Mouse (Mus musculus) layer of hippocampus, postnatal 36 days (tissue): ENCODE data around the gene Cebpzos. TPM values are rescaled to one million over a fixed set of nuclear protein-coding genes. Genes with fewer than 3 reads are reported as not detected.

Experiments used
- DNase-seq, 2 experiments: peaks; one replicate each; pipeline ENCODE4 v3.0.0; 2022
- total RNA-seq, 2 experiments: library from RNA; stranded (reverse); gene quantifications; 2 replicates each; pipeline ENCODE4 v1.2.3; 2021

Gene Cebpzos
- total RNA-seq, 2 experiments from 2014 or later: 26.8 to 27.6 TPM

GRCm38 (mm10) chr17:78938927-78939326 lies 22.6 kb downstream of the Cebpzos start:
- DNase-seq: no peak

- no peak for DNase-seq
Measured at GRCm38 (mm10) chr17:78942579-78942978, 26.3 kb downstream of the Cebpzos start.

- no peak for DNase-seq
Measured at GRCm38 (mm10) chr17:78951225-78951624, 34.9 kb downstream of the Cebpzos start.

GRCm38 (mm10) chr17:78952070-78952469 lies 35.8 kb downstream of the Cebpzos start:
- DNase-seq: no peak

DNA sequence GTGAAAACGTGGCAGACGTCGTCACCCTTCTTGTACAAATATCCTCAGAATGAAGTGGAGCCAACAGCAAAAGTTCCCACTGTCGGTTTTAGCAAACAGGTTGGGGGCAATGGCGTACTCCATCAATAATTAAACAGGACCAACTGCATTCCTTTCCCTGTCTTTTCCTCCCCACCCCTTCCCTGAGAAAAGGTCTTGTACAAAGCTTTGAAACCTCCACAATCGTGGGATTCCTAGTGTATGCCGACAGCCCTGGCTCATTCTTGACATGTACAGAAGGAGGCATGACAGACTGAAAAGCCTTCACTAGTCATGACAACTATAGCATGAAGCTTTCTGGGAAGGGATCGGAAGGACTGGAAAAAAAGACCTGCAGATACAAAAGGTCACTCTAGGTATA lies 36.9 kb downstream of the Cebpzos start:
- no peak for DNase-seq

DNA sequence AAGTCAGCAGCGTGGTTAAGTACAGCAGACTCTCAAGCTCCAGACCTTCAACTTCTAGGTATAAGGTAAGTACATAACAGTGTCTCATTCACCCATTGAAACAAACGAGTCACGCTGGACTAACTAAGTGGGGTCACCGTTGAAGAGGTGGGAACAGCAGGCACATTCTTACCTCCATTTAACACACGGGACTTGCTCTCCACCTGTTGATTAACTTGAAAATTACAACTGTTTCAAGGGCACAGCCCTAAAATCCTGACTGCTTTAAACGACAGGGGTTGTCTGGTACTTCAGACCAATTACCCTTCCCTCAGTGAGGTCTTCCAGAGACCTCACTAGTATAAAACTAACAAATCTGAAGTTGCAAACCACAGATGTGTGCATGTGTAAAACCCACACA lies 43.2 kb downstream of the Cebpzos start:
- no peak for DNase-seq

- peak in 1 of 2 experiments; percentile 25 for DNase-seq
Measured at GRCm38 (mm10) chr17:78964387-78964786, 48.1 kb downstream of the Cebpzos start.

DNA sequence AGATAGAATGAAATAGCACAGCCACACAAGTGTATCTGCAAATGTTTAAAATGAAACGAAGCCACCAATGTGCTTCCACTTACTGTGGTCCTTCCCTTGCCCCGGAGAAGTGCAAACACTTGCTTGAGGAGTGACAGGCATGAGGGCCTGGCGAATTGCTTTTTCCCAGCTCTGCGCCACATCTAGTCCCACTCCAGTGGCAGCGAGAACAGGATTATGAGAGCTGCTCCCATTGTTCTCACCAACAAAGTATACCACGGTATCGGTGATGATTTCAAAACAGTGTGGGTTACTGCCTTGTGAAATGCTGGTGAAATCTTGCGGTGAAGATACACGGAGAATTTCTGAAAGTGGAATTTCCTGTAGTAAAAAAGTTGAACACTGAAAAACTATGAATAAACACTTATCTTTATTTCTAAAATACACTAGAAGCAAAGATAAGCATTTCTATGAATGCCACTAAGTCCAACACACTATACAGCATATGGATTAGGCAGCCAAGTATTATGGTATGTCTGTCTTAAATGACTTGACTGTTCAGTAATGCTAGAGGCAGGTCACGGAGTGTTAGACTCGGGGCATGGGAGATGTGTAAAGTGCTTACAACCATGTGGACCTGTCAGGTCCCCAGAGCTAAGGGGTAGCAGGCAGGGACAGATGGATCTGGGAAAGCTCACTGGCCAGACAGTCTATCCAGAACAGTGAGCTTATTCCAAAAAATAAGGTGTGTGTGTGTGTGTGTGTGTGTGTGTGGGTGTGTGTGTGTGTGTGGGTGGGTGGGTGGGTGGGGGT lies 50.0 kb downstream of the Cebpzos start:
- DNase-seq: no peak

DNA sequence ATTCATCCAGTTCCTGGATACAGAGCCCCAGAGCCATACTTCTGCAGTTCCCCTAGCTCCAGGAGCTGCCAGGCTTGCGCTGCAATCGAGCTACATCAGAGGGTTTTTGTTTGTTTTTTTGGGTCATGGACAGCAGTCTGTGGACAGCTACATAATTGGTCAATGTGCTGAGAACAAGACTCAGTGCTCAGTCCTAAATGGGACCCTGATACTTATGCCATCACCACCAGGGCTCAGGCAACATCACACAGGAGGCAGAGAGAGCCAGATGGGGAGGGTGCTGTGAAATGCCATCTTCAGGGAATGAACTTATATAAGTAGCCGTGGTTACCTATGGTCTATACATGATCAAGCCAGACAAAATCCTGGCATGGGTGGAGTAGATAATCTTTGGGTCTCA lies 52.2 kb downstream of the Cebpzos start:
- DNase-seq: no peak

Other genes starting within 250 kb of the Cebpzos start
- gene Strn, start 179.3 kb upstream of the Cebpzos start, total RNA-seq: 10 to 100 TPM; 59.1 to 68.3 TPM
- gene Heatr5b, start 81.1 kb upstream of the Cebpzos start, total RNA-seq: 10 to 100 TPM; 55.2 to 59.9 TPM
- gene Gpatch11, start 80.9 kb upstream of the Cebpzos start, total RNA-seq: 10 to 100 TPM; 39.9 to 41.8 TPM
- 1 to 10 TPM; 4.3 to 4.8 TPM for gene Eif2ak2, start 33.9 kb upstream of the Cebpzos start, total RNA-seq
- gene Sult6b1, start 9.5 kb upstream of the Cebpzos start, total RNA-seq: not detected
- 10 to 100 TPM; 32.2 to 38.3 TPM for gene Cebpz, start 20.6 kb downstream of the Cebpzos start, total RNA-seq
- gene Ndufaf7, start 20.6 kb downstream of the Cebpzos start, total RNA-seq: 10 to 100 TPM; 51.9 to 61.6 TPM
- gene Prkd3, start 104.3 kb downstream of the Cebpzos start, total RNA-seq: 10 to 100 TPM; 13.2 to 13.5 TPM
- 10 to 100 TPM; 11.8 to 14.0 TPM for gene Qpct, start 135.4 kb downstream of the Cebpzos start, total RNA-seq